Mouse (Mus musculus): ENCODE measurements at regions not wholly inside any gene's neighbourhood (a gene's known extent, or its start where the extent isn't known, plus 50 kb on each side); places are given as distances from the start of the nearest gene placed in this dataset.

DNA sequence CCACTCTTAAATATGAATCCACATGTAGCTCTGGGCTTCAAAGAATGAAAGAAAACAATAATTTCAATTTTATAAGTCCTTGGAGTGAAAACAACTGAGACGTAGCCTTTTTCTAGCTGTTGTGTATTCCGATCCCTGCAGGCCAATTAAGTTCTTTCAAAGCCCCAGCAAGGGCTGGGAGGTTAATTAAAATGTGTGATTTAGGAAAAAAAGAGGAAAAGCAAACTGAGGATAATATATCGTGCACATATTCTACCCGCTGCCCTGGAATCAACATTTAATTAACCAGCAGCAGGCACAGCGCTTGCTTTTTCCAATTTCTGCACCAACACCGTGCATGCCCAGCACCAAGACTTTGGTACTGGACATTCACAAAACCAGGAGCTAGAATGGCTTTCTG, 167.0 kb downstream of the Nectin3 start:
- ATAC-seq (ENCODE audit: insufficient number of reproducible peaks, low FRiP score, low TSS enrichment, low read depth): no peak
- no peaks in the 10 kb centered on the region for H3K9me3 ChIP-seq (replicated peaks)
- WGBS: 81% methylated on average over 6 of the region's 6 CpGs
- no peak overlapping the region for H3K4me2 ChIP-seq (replicated peaks)
- H3K36me3 ChIP-seq: no peaks in the 10 kb centered on the region
- no peaks in the 10 kb centered on the region for H3K27me3 ChIP-seq
- H3K4me1 ChIP-seq: no peaks in the 10 kb centered on the region
- H3K27ac ChIP-seq (replicated peaks): no peak overlapping the region
- no peak overlapping the region for H3K9ac ChIP-seq
- no peak overlapping the region for H3K4me3 ChIP-seq (replicated peaks)

- WGBS: 72% methylated on average over 3 of the region's 3 CpGs
- no peak for ATAC-seq (ENCODE audit: insufficient number of reproducible peaks, low FRiP score, low TSS enrichment, low read depth)
- H3K27me3 ChIP-seq: no peaks in the 10 kb centered on the region
These were observed 144.3 kb upstream of the Gm4737 start for GRCm38 (mm10) chr16:46299079-46299721.

DNA sequence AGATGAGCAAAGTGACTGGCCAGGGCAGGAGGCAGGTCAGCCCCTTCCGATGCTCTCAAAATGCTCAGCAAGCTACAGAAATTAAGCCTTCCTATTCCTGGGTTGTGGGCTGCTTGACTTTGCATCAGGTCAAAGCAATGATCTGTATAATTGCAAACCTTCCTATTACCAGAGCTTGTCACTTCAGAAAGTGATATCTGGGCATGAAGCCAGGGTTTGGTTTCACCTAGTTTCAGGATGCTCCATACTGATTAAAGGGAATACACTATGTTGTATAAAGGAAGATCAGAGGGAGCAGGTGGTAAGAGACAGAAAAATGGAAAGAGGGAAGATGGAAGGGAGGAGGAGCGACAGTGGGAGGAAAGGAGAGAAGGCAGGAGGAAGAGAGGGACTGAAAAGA, 142.3 kb upstream of the Gm4737 start:
- WGBS: 78% methylated on average over 2 of the region's 2 CpGs
- Histone ChIP-seq H3K27me3 (no peaks in the 10 kb centered on the region), H3K4me2 (replicated peaks) (no peak overlapping the region), H3K9ac (no peak overlapping the region), H3K4me1 (no peaks in the 10 kb centered on the region), H3K27ac (replicated peaks) (no peak overlapping the region), H3K36me3 (no peaks in the 10 kb centered on the region), H3K9me3 (replicated peaks) (no peaks in the 10 kb centered on the region), H3K4me3 (replicated peaks) (no peak overlapping the region)
- no peak for ATAC-seq (ENCODE audit: insufficient number of reproducible peaks, low FRiP score, low TSS enrichment, low read depth)

More at GRCm38 (mm10) chr16:46299079-46299721, 144.3 kb upstream of the Gm4737 start:
- H3K4me1 ChIP-seq: no peaks in the 10 kb centered on the region
- H3K9ac ChIP-seq: no peak overlapping the region
- H3K4me3 ChIP-seq (replicated peaks): no peak overlapping the region
- H3K9me3 ChIP-seq (replicated peaks): no peaks in the 10 kb centered on the region
- H3K27ac ChIP-seq (replicated peaks): no peak overlapping the region
- H3K4me2 ChIP-seq (replicated peaks): no peak overlapping the region
- no peaks in the 10 kb centered on the region for H3K36me3 ChIP-seq

DNA sequence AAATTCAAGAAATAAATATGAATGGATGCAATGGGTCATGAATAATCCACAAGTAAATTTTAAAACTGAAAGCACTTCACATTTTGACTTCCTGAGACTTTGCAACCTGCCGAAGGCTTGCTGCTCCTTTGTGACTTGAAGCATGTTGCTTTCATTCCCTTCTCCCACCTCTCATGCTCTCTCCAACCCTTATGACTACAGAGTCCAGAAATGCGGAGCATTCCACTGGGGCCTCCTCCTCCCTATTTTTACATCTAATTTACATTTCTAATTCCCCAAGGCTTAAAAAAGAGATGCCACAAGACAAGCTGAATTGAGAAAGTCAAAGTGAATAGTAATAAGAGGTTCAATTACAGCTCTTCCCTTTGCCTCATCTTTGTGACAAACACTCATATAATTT, 141.5 kb upstream of the Gm4737 start:
- Histone ChIP-seq H3K9ac (no peak overlapping the region), H3K4me3 (replicated peaks) (no peak overlapping the region), H3K4me2 (replicated peaks) (no peak overlapping the region), H3K36me3 (no peaks in the 10 kb centered on the region), H3K4me1 (no peaks in the 10 kb centered on the region), H3K27ac (replicated peaks) (no peak overlapping the region), H3K27me3 (no peaks in the 10 kb centered on the region), H3K9me3 (replicated peaks) (no peaks in the 10 kb centered on the region)
- no peak for ATAC-seq (ENCODE audit: insufficient number of reproducible peaks, low FRiP score, low TSS enrichment, low read depth)
- WGBS: 71% methylated on average over 2 of the region's 2 CpGs

DNA sequence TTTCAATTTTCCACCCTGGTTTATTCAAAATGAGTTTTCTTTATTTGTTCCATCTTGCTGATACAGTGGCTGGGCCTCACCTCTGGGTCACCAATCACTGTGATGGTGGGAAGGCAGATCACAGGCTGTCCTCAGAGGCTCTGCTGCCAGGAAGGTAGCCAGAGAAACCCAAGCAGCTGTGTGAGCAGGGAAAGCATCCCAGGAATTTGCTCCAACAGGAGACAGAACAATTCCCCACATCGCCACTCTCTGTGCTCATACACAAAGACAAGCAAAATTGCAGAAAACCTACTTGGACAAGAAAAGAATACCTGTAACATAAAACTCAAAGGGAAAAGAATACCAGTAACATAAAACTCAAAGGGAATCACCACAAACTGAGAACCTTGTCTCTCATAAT, 139.0 kb upstream of the Gm4737 start:
- Histone ChIP-seq H3K36me3 (no peaks in the 10 kb centered on the region), H3K9ac (no peak overlapping the region), H3K27me3 (no peaks in the 10 kb centered on the region), H3K9me3 (replicated peaks) (no peaks in the 10 kb centered on the region), H3K4me1 (no peaks in the 10 kb centered on the region), H3K4me3 (replicated peaks) (no peak overlapping the region), H3K4me2 (replicated peaks) (no peak overlapping the region), H3K27ac (replicated peaks) (no peak overlapping the region)
- no peak for ATAC-seq (ENCODE audit: insufficient number of reproducible peaks, low FRiP score, low TSS enrichment, low read depth)
- 23% methylated on average over 1 of the region's 1 CpGs for WGBS

- no peaks in the 10 kb centered on the region for H3K9me3 ChIP-seq (replicated peaks)
- WGBS: 54% methylated on average over 6 of the region's 6 CpGs
These were observed 136.4 kb upstream of the Gm4737 start for GRCm38 (mm10) chr16:46291067-46291833.

GRCm38 (mm10) chr16:46290199-46290598, 135.3 kb upstream of the Gm4737 start:
- no peaks in the 10 kb centered on the region for H3K27me3 ChIP-seq
- H3K4me3 ChIP-seq (replicated peaks): no peak overlapping the region
- no peak overlapping the region for H3K9ac ChIP-seq
- no peak overlapping the region for H3K27ac ChIP-seq (replicated peaks)
- H3K9me3 ChIP-seq (replicated peaks): no peaks in the 10 kb centered on the region
- H3K36me3 ChIP-seq: no peaks in the 10 kb centered on the region
- no peak overlapping the region for H3K4me2 ChIP-seq (replicated peaks)
- no peak; the same call in 1 of the 2 replicates for ATAC-seq (ENCODE audit: insufficient number of reproducible peaks, low FRiP score, low TSS enrichment, low read depth)
- no peaks in the 10 kb centered on the region for H3K4me1 ChIP-seq
- WGBS: 55% methylated on average over 2 of the region's 2 CpGs

More at GRCm38 (mm10) chr16:46291067-46291833, 136.4 kb upstream of the Gm4737 start:
- H3K4me3 ChIP-seq (replicated peaks): no peak overlapping the region
- ATAC-seq (ENCODE audit: insufficient number of reproducible peaks, low FRiP score, low TSS enrichment, low read depth): no peak
- no peak overlapping the region for H3K27ac ChIP-seq (replicated peaks)
- H3K9ac ChIP-seq: no peak overlapping the region
- H3K36me3 ChIP-seq: no peaks in the 10 kb centered on the region
- H3K4me1 ChIP-seq: no peaks in the 10 kb centered on the region
- H3K27me3 ChIP-seq: no peaks in the 10 kb centered on the region
- no peak overlapping the region for H3K4me2 ChIP-seq (replicated peaks)

DNA sequence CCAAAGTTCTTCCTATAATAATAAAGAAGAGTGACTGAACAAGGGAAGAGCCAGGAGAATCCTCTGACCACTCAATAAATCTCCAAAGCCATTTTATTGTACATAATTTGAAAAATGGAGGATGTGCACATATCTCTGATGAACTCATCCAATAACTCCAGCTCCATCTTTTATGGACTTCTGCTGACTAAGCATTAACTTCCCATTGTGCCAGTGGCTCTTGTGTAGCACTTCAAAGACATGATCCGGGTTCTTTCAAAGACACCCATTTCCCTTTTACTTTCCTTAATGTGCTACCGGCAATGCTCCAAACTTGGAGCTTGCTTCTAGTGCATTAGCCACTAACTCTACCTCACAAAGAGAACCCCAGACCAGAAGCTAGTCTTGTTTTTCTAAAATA, 112.7 kb upstream of the Gm4737 start:
- no peak for ATAC-seq (ENCODE audit: insufficient number of reproducible peaks, low FRiP score, low TSS enrichment, low read depth)
- Histone ChIP-seq H3K4me2 (replicated peaks) (no peak overlapping the region), H3K4me3 (replicated peaks) (no peak overlapping the region), H3K9me3 (replicated peaks) (no peaks in the 10 kb centered on the region), H3K36me3 (no peaks in the 10 kb centered on the region), H3K27me3 (no peaks in the 10 kb centered on the region), H3K4me1 (no peaks in the 10 kb centered on the region), H3K27ac (replicated peaks) (no peak overlapping the region), H3K9ac (no peak overlapping the region)
- 90% methylated on average over 2 of the region's 2 CpGs for WGBS

- Histone ChIP-seq H3K27ac (replicated peaks) (no peak overlapping the region), H3K36me3 (no peaks in the 10 kb centered on the region), H3K4me2 (replicated peaks) (no peak overlapping the region), H3K9ac (no peak overlapping the region), H3K27me3 (no peaks in the 10 kb centered on the region), H3K4me3 (replicated peaks) (no peak overlapping the region), H3K4me1 (no peaks in the 10 kb centered on the region), H3K9me3 (replicated peaks) (no peaks in the 10 kb centered on the region)
- 71% methylated on average over 4 of the region's 4 CpGs for WGBS
- peak; percentile 60 for ATAC-seq (ENCODE audit: insufficient number of reproducible peaks, low FRiP score, low TSS enrichment, low read depth)
These were observed 96.8 kb upstream of the Gm4737 start for GRCm38 (mm10) chr16:46251639-46252038.

DNA sequence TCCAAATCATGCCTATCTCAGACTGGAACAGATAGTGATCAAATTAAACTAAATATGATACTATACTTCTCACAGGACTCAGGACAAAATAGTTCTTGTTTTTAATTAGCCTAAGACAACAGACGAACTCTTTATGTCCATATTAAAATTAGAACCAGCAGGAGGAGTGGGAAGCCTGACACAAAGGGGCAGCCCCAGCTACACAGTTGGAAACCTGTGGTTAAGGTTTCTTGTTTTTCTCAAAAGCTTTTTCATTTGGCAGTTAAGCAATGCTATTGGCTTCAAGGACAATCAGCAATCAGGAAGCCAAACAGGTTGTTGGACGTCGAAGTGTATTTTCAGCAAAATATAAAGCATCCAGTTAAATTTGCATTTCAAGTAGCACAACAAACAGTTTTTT, 96.1 kb upstream of the Gm4737 start:
- Histone ChIP-seq H3K27ac (replicated peaks) (no peak overlapping the region), H3K4me2 (replicated peaks) (no peak overlapping the region), H3K9me3 (replicated peaks) (no peaks in the 10 kb centered on the region), H3K4me1 (no peaks in the 10 kb centered on the region), H3K4me3 (replicated peaks) (no peak overlapping the region), H3K9ac (no peak overlapping the region), H3K27me3 (no peaks in the 10 kb centered on the region), H3K36me3 (no peaks in the 10 kb centered on the region)
- ATAC-seq (ENCODE audit: insufficient number of reproducible peaks, low FRiP score, low TSS enrichment, low read depth): no peak
- 54% methylated on average over 3 of the region's 3 CpGs for WGBS

DNA sequence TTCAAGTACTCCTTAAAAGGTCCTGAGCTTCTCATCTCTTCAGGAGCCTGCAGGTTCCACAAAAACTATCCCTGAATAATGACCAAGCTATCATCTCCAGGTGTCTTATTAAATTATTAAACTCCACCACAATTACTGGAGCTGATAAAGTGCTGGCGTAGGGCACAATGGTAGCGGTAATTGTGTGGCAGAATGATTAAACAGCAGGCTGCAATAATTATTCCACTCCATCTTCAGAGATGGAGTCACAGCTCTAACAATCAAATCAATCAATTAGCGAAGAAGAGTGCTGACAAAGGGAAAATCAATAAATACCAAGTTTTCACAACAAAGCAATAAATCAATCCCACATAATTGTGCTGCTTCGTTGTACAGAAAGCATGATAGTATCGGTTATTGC, 90.7 kb upstream of the Gm4737 start:
- WGBS: 86% methylated on average over 5 of the region's 5 CpGs

DNA sequence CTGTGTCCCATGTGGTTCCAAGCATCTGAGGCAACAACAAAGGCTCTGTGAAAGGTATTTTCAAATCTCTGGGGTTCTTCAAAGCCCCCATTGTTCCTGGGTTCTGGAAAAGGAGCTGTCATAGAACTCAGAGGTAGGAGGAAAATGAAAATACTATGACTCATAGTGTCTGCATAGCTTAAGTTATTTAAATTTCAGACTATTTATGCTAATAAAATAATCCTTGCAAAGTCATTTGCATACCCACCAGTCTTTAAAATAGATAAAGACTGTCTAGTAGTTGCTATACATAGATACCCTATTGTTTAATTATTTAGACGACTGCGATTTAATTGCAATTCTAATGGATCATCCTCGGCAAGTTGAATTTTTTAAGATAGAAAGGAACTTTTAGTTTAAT, 73.9 kb upstream of the Gm4737 start:
- H3K9me3 ChIP-seq (replicated peaks): no peaks in the 10 kb centered on the region
- no peak overlapping the region for H3K4me2 ChIP-seq (replicated peaks)
- no peaks in the 10 kb centered on the region for H3K27me3 ChIP-seq
- no peak overlapping the region for H3K9ac ChIP-seq
- WGBS: 85% methylated on average over 3 of the region's 3 CpGs
- no peak overlapping the region for H3K4me3 ChIP-seq (replicated peaks)
- no peaks in the 10 kb centered on the region for H3K4me1 ChIP-seq
- H3K36me3 ChIP-seq: no peaks in the 10 kb centered on the region
- no peak overlapping the region for H3K27ac ChIP-seq (replicated peaks)
- no peak for ATAC-seq (ENCODE audit: insufficient number of reproducible peaks, low FRiP score, low TSS enrichment, low read depth)

More for the DNA sequence above, 90.7 kb upstream of the Gm4737 start:
- H3K27me3 ChIP-seq: no peaks in the 10 kb centered on the region
- H3K4me2 ChIP-seq (replicated peaks): no peak overlapping the region
- no peaks in the 10 kb centered on the region for H3K4me1 ChIP-seq
- no peak overlapping the region for H3K4me3 ChIP-seq (replicated peaks)
- H3K9ac ChIP-seq: no peak overlapping the region
- no peaks in the 10 kb centered on the region for H3K36me3 ChIP-seq
- H3K27ac ChIP-seq (replicated peaks): no peak overlapping the region
- ATAC-seq (ENCODE audit: insufficient number of reproducible peaks, low FRiP score, low TSS enrichment, low read depth): no peak
- H3K9me3 ChIP-seq (replicated peaks): no peaks in the 10 kb centered on the region
